Mouse (Mus musculus) neural tube, embryonic 13.5 days (tissue): ENCODE results near the gene B9d2. TPM values are rescaled to one million over a fixed set of nuclear protein-coding genes. Genes with fewer than 3 reads are reported as not detected.

Experiments
- ATAC-seq: fragments of 200-750 bp; cut with Nextera tagmentation; 2 replicates; pipeline ENCODE4 v1.8.0; 2017; ENCODE audit warnings: low read depth, mild to moderate bottlenecking, moderate TSS enrichment, moderate library complexity
- H3K27ac ChIP-seq: fragments of 300-500 bp; sonication (generic); replicated peaks from 2 replicates; pipeline ENCODE4 v1.5.1; 2015; ENCODE audit warnings: moderate library complexity, mild to moderate bottlenecking, inconsistent platforms
- H3K27me3 ChIP-seq: fragments of 300-500 bp; sonication (generic); 2 replicates; pipeline ENCODE4 v1.6.1; 2015; ENCODE audit warnings: mild to moderate bottlenecking, inconsistent platforms
- H3K36me3 ChIP-seq: fragments of 300-500 bp; sonication (generic); 2 replicates; pipeline ENCODE4 v1.6.1; 2015; ENCODE audit warnings: mild to moderate bottlenecking, inconsistent platforms
- H3K4me1 ChIP-seq: fragments of 300-500 bp; sonication (generic); replicated peaks from 2 replicates; pipeline ENCODE4 v1.6.1; 2015; ENCODE audit warnings: inconsistent platforms
- H3K4me2 ChIP-seq: fragments of 300-500 bp; sonication (generic); 2 replicates; pipeline ENCODE4 v1.6.1; 2015; ENCODE audit warnings: inconsistent platforms, mild to moderate bottlenecking, moderate library complexity
- H3K4me3 ChIP-seq: fragments of 300-500 bp; sonication (generic); 2 replicates; pipeline ENCODE4 v1.5.1; 2015; ENCODE audit warnings: mild to moderate bottlenecking, inconsistent platforms
- H3K9ac ChIP-seq: fragments of 300-500 bp; sonication (generic); 2 replicates; pipeline ENCODE4 v1.6.1; 2015; ENCODE audit warnings: moderate library complexity, mild to moderate bottlenecking, inconsistent platforms
- H3K9me3 ChIP-seq: fragments of 300-500 bp; sonication (generic); 2 replicates; pipeline ENCODE4 v1.6.1; 2016; ENCODE audit warnings: inconsistent platforms
- WGBS: fragments of 180-500 bp; shearing (Covaris S2); methylation state at CpG from one replicate; pipeline ENCODE4 v1.1.7; 2015; 5-methylcytosine and 5-hydroxymethylcytosine counted together
- polyA plus RNA-seq: library from polyadenylated mRNA; unstranded; fragments of >200 nt; fragmentation: Nextera tagmentation; extraction: Ambion mirVana; gene quantifications from 2 replicates; pipeline ENCODE4 v1.2.1, GENCODE M21; 2015

The B9d2 gene
- polyA plus RNA-seq, 1 experiment from 2014 or later: 42.6 TPM

DNA sequence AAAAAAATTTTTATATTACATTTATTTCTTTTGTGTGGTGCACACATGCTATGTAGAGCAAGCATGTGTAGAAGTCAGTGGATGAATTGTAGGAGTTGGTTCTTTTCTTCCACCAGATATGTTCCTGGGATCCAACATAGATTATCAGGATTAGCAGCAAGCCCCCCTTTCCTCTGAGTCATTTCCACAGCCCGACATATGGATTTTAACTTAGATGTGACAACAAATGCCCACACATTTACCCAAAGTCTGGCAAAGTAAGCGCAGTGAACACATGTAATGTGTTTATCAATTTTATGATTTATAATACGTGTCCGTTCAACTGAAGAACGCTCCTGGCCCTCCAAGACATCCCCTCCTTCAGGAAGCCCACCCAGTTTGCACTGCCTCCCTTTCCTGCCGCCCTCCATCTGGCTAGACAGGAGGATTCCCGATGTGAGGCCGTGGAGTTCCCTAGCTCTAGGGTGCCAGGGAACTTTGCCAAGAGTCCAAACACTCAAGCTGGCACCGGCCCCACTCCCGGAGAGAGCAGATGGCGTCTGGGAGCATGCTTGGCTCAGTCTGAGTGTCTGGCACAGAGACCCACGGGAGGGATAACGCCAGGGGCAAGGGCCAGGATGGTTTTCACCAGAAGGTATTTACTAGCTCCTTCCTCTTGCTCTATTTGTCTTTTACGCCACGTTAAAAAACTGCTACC lies 4.3 kb upstream of the B9d2 start:
- Histone ChIP-seq H3K9me3 (no peaks in the 10 kb centered on the region), H3K9ac (no peak overlapping the region), H3K36me3 (no peaks in the 10 kb centered on the region), H3K27me3 (peaks cover 48% of the 10 kb centered on the region), H3K4me1 (peaks cover 33% of the 10 kb centered on the region), H3K27ac (peak overlapping the region; percentile 78), H3K4me3 (no peak overlapping the region), H3K4me2 (no peak overlapping the region)
- peak; percentile 54 for ATAC-seq
- WGBS: 37% methylated on average over 15 of the region's 15 CpGs

DNA sequence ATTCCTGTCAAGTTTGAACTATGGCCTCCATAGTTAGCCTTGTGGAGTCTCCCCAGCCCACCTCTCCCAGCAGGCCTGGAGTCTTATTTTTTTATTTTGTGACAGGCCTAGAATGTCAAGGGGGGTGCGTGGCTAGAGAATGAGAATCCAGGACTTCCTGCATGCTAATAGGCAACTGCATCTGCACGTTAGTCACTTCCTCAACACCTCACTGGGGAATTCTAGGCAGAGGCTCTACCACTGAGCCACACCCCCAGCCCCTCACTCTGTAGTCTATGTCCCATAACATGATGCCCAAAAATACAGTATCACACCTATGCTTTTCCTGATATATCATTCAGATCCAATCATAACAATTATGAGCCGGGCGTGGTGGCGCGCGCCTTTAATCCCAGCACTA lies 3.6 kb upstream of the B9d2 start:
- H3K36me3 ChIP-seq: no peaks in the 10 kb centered on the region
- 89% methylated on average over 7 of the region's 7 CpGs for WGBS
- no peak for ATAC-seq

DNA sequence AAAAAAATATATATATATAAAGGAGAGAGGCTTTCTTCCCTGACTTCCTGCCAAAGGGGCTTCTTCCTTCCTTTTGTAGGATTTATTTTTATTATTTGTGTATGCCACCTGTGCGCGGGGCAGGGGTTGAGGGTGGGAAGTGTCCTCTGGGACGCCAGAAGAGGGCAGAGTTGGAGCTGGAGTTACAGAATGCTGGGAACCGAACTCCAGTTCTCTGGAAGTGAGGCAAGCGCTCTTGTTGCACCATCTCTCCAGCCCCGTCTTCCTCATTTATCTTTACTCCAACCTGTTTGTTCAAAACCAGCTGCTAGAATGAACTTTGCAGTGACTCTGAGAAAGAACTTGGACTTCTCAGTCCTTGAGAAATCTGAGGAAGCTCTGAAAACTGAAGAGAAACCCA lies 609 bp upstream of the B9d2 start:
- Histone ChIP-seq H3K9ac (peak overlapping the region; percentile 69; the same call in 1 of the 2 replicates), H3K4me3 (peak overlapping the region; percentile 49), H3K27ac (peak overlapping the region; percentile 94; the same call in 1 of the 2 replicates), H3K4me1 (peaks cover 39% of the 10 kb centered on the region), H3K4me2 (peak overlapping the region; percentile 55), H3K9me3 (no peaks in the 10 kb centered on the region), H3K27me3 (peaks cover 32% of the 10 kb centered on the region), H3K36me3 (no peaks in the 10 kb centered on the region)
- WGBS: 8% methylated on average over 6 of the region's 6 CpGs
- ATAC-seq: no peak

More for the DNA sequence above, 3.6 kb upstream of the B9d2 start:
- Histone ChIP-seq H3K27me3 (peaks cover 48% of the 10 kb centered on the region), H3K4me2 (no peak overlapping the region), H3K4me1 (peaks cover 41% of the 10 kb centered on the region), H3K4me3 (no peak overlapping the region), H3K9me3 (no peaks in the 10 kb centered on the region), H3K9ac (no peak overlapping the region), H3K27ac (peak overlapping the region; percentile 78)

DNA sequence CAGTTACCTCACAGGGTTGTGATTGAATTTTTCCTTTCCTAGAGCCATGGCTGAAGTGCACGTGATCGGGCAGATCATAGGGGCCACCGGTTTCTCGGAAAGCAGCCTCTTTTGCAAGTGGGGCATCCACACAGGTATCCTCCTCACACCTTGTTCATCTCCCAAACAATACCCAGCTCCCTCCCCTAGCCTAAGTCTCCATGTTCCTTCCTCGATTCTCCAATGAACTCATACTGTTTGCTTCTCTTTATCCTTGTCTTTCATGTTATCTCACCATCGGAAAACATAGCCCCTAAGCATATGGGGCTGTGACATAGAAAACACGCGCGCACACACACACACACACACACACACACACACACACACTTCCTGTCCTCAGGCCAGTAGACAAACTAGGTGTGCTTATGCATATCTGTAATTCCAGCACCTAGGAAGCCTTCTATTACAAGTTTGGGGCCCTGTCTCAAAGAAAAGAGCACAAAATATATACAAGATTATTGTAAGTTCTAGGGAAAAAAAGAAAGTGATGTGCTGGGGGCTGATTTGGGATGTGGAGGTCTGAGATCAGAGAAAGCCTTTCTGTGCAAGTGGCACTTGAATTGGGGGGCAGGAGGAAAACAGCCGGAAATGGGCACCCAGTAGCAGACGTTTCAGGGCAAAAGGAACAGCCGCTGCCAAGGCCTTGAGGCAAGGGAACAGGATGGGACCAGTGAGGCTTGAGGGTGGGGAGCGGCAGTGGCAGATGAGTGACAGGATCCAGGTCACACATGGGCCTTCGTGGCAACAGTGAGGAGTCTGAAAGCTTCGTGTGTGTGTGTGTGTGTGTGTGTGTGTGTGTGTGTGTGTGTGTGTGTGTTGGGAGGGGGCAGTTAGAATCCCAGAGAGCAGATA lies 1.0 kb downstream of the B9d2 start:
- WGBS: 59% methylated on average over 15 of the region's 15 CpGs
- H3K9me3 ChIP-seq: no peaks in the 10 kb centered on the region
- H3K9ac ChIP-seq: peak overlapping the region; percentile 69
- peaks cover 32% of the 10 kb centered on the region for H3K27me3 ChIP-seq
- ATAC-seq: peak; percentile 9; the same call in 1 of the 2 replicates
- no peaks in the 10 kb centered on the region for H3K36me3 ChIP-seq
- H3K4me2 ChIP-seq: peak overlapping the region; percentile 55
- H3K4me1 ChIP-seq: peaks cover 38% of the 10 kb centered on the region
- H3K27ac ChIP-seq: peak overlapping the region; percentile 94
- H3K4me3 ChIP-seq: peak overlapping the region; percentile 49

DNA sequence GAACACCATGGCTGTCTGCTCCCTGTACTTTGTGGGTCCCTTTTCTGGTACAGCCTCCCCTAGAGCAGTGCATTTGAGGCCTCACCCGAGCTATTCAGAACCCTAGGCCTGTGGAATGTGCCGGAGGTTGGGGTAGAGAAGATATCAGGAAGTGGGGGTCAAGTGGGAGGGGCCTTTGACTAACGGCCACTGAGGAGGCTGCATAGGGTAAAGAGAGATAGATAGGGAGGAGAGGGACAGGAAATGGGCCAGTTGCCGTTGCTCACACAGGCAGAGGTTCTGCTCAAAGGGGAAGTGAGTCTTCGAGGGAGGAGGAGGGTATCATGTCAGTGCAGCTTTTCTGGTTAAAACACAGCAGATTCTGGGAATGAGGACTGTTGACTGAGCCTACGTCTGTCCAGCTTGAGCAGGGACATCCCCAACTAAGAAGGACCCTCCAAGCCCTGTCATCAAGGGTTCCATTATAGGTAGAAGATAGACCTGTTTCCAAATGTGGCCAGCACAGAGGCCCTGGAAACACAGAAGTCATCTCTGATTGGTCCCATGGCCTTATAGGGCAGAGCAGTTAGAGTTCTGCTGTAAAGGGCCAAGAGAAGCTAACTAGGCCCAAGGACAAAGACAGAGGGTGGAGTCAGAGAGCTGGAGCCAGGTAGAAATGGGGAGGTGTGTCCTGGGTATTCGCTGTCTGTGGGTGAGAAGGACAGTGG lies 3.0 kb downstream of the B9d2 start:
- Histone ChIP-seq H3K9me3 (no peaks in the 10 kb centered on the region), H3K4me1 (peaks cover 53% of the 10 kb centered on the region), H3K4me3 (no peak overlapping the region), H3K27me3 (peaks cover 48% of the 10 kb centered on the region), H3K27ac (no peak overlapping the region), H3K36me3 (no peaks in the 10 kb centered on the region), H3K9ac (no peak overlapping the region), H3K4me2 (no peak overlapping the region)
- 68% methylated on average over 7 of the region's 7 CpGs for WGBS
- ATAC-seq: no peak

DNA sequence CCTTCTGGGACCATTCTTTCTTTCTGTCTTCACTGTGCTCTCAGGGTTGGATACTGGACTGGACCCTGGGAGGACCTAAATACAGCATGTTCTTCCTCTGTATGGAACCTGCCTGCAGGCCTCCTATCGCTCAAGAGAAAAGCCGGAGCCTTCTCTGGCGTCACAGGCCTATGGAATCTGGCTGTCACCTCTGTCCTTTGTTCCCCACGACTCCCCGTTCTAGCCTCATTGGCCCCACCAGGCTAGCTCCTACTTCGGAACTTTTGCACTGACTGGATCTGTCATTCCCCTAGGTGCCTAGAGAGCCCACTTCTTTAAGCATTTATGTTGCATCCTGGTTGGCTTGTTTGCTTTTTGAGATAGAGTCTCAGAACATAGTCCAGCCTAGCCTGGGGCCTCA lies 4.1 kb downstream of the B9d2 start:
- no peak overlapping the region for H3K27ac ChIP-seq
- H3K27me3 ChIP-seq: peaks cover 51% of the 10 kb centered on the region
- H3K4me3 ChIP-seq: no peak overlapping the region
- H3K36me3 ChIP-seq: no peaks in the 10 kb centered on the region
- H3K4me2 ChIP-seq: no peak overlapping the region
- WGBS: 84% methylated on average over 6 of the region's 6 CpGs
- H3K9ac ChIP-seq: no peak overlapping the region
- H3K9me3 ChIP-seq: no peaks in the 10 kb centered on the region
- peaks cover 63% of the 10 kb centered on the region for H3K4me1 ChIP-seq
- ATAC-seq: no peak

DNA sequence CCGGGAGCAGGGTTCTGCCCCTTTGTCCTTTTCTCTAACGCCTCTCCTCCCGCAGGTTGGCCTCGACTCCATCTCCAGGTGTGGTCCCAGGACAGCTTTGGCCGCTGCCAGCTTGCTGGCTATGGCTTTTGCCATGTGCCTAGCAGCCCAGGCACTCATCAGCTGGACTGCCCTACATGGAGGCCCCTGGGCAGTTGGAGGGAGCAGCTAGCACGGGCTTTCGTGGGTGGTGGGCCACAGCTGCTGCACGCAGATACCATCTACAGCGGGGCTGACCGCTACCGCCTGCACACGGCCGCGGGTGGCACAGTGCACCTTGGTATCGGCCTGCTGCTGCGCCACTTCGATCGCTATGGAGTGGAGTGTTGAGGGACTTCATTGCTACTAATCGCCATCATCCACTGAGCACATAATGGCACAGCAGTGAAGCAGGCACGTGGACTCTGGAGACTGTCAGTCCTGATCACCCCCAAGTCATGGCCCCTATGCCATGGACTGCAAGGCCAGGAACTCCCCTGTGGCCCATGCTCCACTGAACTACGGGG lies 5.4 kb downstream of the B9d2 start:
- H3K9ac ChIP-seq: no peak overlapping the region
- H3K27me3 ChIP-seq: peaks cover 65% of the 10 kb centered on the region
- peak overlapping the region; percentile 44; the same call in 1 of the 2 replicates for H3K4me3 ChIP-seq
- H3K9me3 ChIP-seq: no peaks in the 10 kb centered on the region
- H3K36me3 ChIP-seq: no peaks in the 10 kb centered on the region
- H3K4me2 ChIP-seq: peak overlapping the region; percentile 59
- WGBS: 65% methylated on average over 21 of the region's 21 CpGs
- no peak for ATAC-seq
- no peak overlapping the region for H3K27ac ChIP-seq
- H3K4me1 ChIP-seq: peaks cover 56% of the 10 kb centered on the region

DNA sequence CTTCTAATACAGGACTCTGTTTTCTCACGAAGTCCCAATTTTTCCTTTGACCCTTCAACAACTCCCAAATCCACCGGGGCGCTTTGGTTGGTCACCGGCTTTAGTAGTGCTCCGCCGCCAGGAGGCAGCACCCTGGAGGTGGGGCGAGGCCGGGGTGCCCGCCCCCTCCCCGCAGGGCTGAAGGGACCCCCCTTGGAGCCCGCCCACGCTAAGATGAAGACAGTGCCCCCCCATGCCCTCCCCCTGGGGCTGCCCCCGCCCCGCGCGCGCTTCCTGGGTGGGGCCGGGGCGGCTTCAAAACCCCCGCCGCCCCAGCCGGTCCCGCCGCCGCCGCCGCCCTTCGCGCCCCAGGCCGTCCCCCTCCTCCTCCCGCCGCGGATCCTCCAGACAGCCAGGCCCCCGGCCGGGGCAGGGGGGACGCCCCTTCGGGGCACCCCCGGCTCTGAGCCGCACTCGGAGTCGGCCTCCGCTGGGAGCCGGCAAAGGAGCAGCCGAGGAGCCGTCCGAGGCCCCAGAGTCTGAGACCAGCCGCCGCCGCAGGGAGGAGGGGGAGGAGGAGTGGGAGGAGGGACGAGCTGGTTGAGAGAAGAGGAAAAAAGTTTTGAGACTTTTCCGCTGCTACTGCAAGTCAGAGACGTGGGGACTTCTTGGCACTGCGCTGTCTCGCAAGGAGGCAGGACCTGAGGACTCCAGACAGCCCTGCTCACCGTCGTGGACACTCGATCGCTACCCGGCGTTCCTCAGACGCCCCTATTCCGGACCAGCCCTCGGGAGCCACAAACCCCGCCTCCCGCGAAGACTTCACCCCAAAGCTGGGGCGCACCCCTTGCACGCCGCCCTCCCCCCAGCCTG lies 6.3 kb downstream of the B9d2 start, which contains the start of gene Tgfb1:
Gene Tgfb1, plus strand, starts transcription at position 323 of the 852 bp plus-strand sequence.
- Histone ChIP-seq H3K9me3 (no peaks in the 10 kb centered on the region), H3K27ac (no peak within 1 kb of the TSS), H3K9ac (peak within 1 kb of the TSS; percentile 66), H3K36me3 (no peaks in the 10 kb centered on the region), H3K4me3 (peak within 1 kb of the TSS; percentile 44), H3K4me1 (peaks cover 47% of the 10 kb centered on the region), H3K4me2 (peak within 1 kb of the TSS; percentile 59), H3K27me3 (peaks cover 71% of the 10 kb centered on the region)
- WGBS: 1% methylated on average over 53 of the region's 69 CpGs
- ATAC-seq: peak; percentile 32; the same call in 1 of the 2 replicates

DNA sequence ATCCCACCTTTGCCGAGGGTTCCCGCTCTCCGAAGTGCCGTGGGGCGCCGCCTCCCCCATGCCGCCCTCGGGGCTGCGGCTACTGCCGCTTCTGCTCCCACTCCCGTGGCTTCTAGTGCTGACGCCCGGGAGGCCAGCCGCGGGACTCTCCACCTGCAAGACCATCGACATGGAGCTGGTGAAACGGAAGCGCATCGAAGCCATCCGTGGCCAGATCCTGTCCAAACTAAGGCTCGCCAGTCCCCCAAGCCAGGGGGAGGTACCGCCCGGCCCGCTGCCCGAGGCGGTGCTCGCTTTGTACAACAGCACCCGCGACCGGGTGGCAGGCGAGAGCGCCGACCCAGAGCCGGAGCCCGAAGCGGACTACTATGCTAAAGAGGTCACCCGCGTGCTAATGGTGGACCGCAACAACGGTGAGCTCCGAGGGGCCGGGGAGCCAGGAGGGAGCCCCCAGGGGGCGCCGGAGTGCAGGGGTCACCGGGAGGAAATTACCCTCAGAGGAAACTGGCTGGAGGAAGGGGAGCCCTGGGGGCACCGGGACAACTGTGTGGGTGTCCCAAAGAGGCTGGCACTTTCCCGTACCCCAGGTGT lies 7.3 kb downstream of the B9d2 start:
- WGBS: under 1% methylated on average over 47 of the region's 47 CpGs
- Histone ChIP-seq H3K4me3 (peak overlapping the region; percentile 44), H3K36me3 (no peaks in the 10 kb centered on the region), H3K4me1 (peaks cover 41% of the 10 kb centered on the region), H3K9me3 (no peaks in the 10 kb centered on the region), H3K27ac (no peak overlapping the region), H3K4me2 (peak overlapping the region; percentile 59), H3K27me3 (peaks cover 77% of the 10 kb centered on the region), H3K9ac (peak overlapping the region; percentile 66)
- no peak for ATAC-seq

DNA sequence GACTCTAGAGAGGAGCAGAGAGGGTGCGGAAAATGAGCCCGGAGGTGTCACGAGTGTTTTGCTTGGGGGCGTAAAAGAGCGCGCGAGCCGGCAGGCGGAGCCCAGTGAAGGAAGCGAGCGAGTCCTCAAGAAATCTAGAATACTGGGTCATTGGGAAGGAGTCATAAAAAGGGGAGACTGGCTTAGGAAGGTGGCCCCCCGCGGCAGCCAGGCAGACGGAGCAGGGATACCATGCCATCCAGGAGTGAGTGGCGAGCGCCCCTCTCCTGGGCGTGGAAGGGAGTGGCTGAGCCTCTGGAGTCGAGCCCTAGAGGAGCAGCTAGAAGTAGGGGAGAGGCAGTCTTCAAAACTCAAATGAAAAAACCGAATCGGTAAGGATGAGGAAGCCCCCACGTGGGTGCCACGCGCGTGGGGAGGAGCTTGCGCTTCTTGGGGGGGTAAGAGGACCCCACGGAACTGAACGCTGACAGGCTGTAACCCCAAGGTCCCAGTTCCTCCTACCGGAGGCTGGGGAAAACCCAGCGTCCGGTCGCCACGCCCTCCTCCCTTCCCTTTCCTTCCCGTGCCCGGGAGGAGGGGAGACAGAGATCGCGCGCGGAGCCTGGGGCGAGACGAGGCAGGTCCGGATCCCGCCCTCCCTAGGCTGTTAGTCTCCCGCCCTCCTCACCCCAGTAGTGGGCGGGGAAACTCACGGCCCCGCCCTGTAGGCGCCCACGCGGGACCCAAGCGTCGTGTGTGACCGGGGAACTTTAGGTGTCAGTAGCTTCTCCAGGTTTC lies 8.4 kb downstream of the B9d2 start:
- peaks cover 41% of the 10 kb centered on the region for H3K4me1 ChIP-seq
- peak overlapping the region; percentile 44 for H3K4me3 ChIP-seq
- 2% methylated on average over 51 of the region's 52 CpGs for WGBS
- H3K9me3 ChIP-seq: no peaks in the 10 kb centered on the region
- H3K4me2 ChIP-seq: peak overlapping the region; percentile 59
- no peak overlapping the region for H3K27ac ChIP-seq
- H3K36me3 ChIP-seq: no peaks in the 10 kb centered on the region
- ATAC-seq: 0 out of 2 replicates have a peak, but pooled peaks have one; percentile 23
- peak overlapping the region; percentile 66 for H3K9ac ChIP-seq
- H3K27me3 ChIP-seq: peaks cover 77% of the 10 kb centered on the region
